Mouse (Mus musculus): Measurements from ENCODE around the gene Sox8. TPM values are rescaled to one million over a fixed set of nuclear protein-coding genes. Genes with fewer than 3 reads are reported as not detected.

Sox8 gene
- total and polyA plus RNA-seq, 3 experiments, result not detected

- Histone ChIP-seq H3K79me2 (ENCODE audit: control insufficient read depth, insufficient read depth, low read length, poor library complexity) (peaks cover 6% of the 10 kb centered on the region), H3K4me1 (ENCODE audit: control insufficient read depth in 1 of 2, insufficient read depth in 2 of 2, low read length in 2 of 2) (peaks cover 0 to 27% of the 10 kb centered on the region in 2 experiments; a peak in 3 of 4 replicates), H3K9ac (ENCODE audit: control insufficient read depth, low read depth, low read length, poor library complexity, severe bottlenecking) (peak overlapping the region; percentile 94), H3K27ac (ENCODE audit: control insufficient read depth, low read depth, low read length) (peak overlapping the region; percentile 68), H3K9me3 (replicated peaks; ENCODE audit: insufficient read depth, low read length) (no peaks in the 10 kb centered on the region), H3K36me3 (ENCODE audit: control insufficient read depth in 1 of 2, insufficient read depth in 2 of 2, low read length in 2 of 2) (peaks cover 0 to 15% of the 10 kb centered on the region in 2 experiments; a peak in 2 of 4 replicates), H3K4me3 (ENCODE audit: control insufficient read depth in 1 of 2, insufficient read depth in 1 of 2, low read depth in 2 of 2, low read length in 2 of 2) (peak overlapping the region; percentile 93 to 96), H3K27me3 (ENCODE audit: control insufficient read depth in 1 of 2, insufficient read depth in 2 of 2, low read length in 2 of 2) (no peaks in the 10 kb centered on the region)
- DNase-seq (ENCODE audit: low read depth, low spot score), result no peak
- TF ChIP-seq CHD2 (IDR thresholded peaks at IDR 0.05; ENCODE audit: low read length) (no peak), ZMIZ1 (IDR thresholded peaks at IDR 0.05; ENCODE audit: low read depth, low read length) (no peak), USF1 (IDR thresholded peaks at IDR 0.05; ENCODE audit: low read depth, low read length) (no peak), TCF12 (IDR thresholded peaks at IDR 0.05; ENCODE audit: low read depth, low read length) (no peak), ELF1 (IDR thresholded peaks at IDR 0.05; ENCODE audit: low read depth, low read length) (no peak), MAX (IDR thresholded peaks at IDR 0.05; ENCODE audit: low read length) (no peak), GATA1 (IDR thresholded peaks at IDR 0.05; ENCODE audit: low read depth, low read length) (no peak), NRF1 (IDR thresholded peaks at IDR 0.05; ENCODE audit: insufficient read depth, low read depth, low read length, poor library complexity, severe bottlenecking) (no peak), CHD1 (IDR thresholded peaks at IDR 0.05; ENCODE audit: low read depth, low read length) (no peak), HCFC1 (IDR thresholded peaks at IDR 0.05; ENCODE audit: low read depth, low read length) (no peak), KAT2A (conservative IDR thresholded peaks at IDR 0.05; ENCODE audit: low read depth, low read length) (no peak), EP300 (IDR thresholded peaks at IDR 0.05; ENCODE audit: low read depth in 1 of 2, low read length in 2 of 2) (no peak), GABPA (IDR thresholded peaks at IDR 0.05; ENCODE audit: low read depth, low read length) (no peak), MAZ (IDR thresholded peaks at IDR 0.05; ENCODE audit: low read depth, low read length) (no peak), TBP (IDR thresholded peaks at IDR 0.05; ENCODE audit: low read depth, low read length) (no peak), POLR2AphosphoS2 (IDR thresholded peaks at IDR 0.05; ENCODE audit: low read length) (no peak), RAD21 (IDR thresholded peaks at IDR 0.05; ENCODE audit: low read depth, low read length) (no peak), MAFK (IDR thresholded peaks at IDR 0.05; ENCODE audit: borderline replicate concordance, low read depth, low read length) (no peak)
Observed at GRCm38 (mm10) chr17:25579332-25580047, 9.0 kb upstream of the Sox8 start.

GRCm38 (mm10) chr17:25578920-25579319 is 8.4 kb upstream of the Sox8 start, which contains the start of gene Lmf1:
Gene Lmf1, plus strand, starts transcription at chr17:25579085.
- Histone ChIP-seq H3K9me3 (replicated peaks; ENCODE audit: insufficient read depth, low read length) (no peaks in the 10 kb centered on the region), H3K36me3 (ENCODE audit: control insufficient read depth in 1 of 2, insufficient read depth in 2 of 2, low read length in 2 of 2) (peaks cover 0 to 12% of the 10 kb centered on the region in 2 experiments; a peak in 2 of 4 replicates), H3K4me1 (ENCODE audit: control insufficient read depth in 1 of 2, insufficient read depth in 2 of 2, low read length in 2 of 2) (peaks cover 0 to 23% of the 10 kb centered on the region in 2 experiments; a peak in 2 of 4 replicates), H3K27me3 (ENCODE audit: control insufficient read depth in 1 of 2, insufficient read depth in 2 of 2, low read length in 2 of 2) (no peaks in the 10 kb centered on the region), H3K27ac (ENCODE audit: control insufficient read depth, low read depth, low read length) (peak within 1 kb of the TSS; percentile 68), H3K9ac (ENCODE audit: control insufficient read depth, low read depth, low read length, poor library complexity, severe bottlenecking) (peak within 1 kb of the TSS; percentile 94), H3K79me2 (ENCODE audit: control insufficient read depth, insufficient read depth, low read length, poor library complexity) (peaks cover 6% of the 10 kb centered on the region), H3K4me3 (ENCODE audit: control insufficient read depth in 1 of 2, insufficient read depth in 1 of 2, low read depth in 2 of 2, low read length in 2 of 2) (peak within 1 kb of the TSS; percentile 93 to 96)
- DNase-seq (ENCODE audit: low read depth, low spot score), result peak; percentile 98
- no peak for TF ChIP-seq ZNF384 (IDR thresholded peaks at IDR 0.05; ENCODE audit: low read depth, low read length)
- peak; percentile 85 for TF ChIP-seq SIN3A (IDR thresholded peaks at IDR 0.05; ENCODE audit: low read length)
- TF ChIP-seq JUND (IDR thresholded peaks at IDR 0.05; ENCODE audit: low read depth, low read length), result no peak
- peak; percentile 78 for TF ChIP-seq NRF1 (IDR thresholded peaks at IDR 0.05; ENCODE audit: insufficient read depth, low read depth, low read length, poor library complexity, severe bottlenecking)
- peak; percentile 80 for TF ChIP-seq NELFE (IDR thresholded peaks at IDR 0.05; ENCODE audit: low read depth, low read length)
- peak; percentile 73; the same call in 1 of the 2 replicates for TF ChIP-seq POLR2AphosphoS2 (IDR thresholded peaks at IDR 0.05; ENCODE audit: low read length)
- TF ChIP-seq MYC (IDR thresholded peaks at IDR 0.05; ENCODE audit: low read depth, low read length), result peak; percentile 76
- TF ChIP-seq USF1 (IDR thresholded peaks at IDR 0.05; ENCODE audit: low read depth, low read length), result peak; percentile 55
- no peak for TF ChIP-seq ZKSCAN1 (IDR thresholded peaks at IDR 0.05; ENCODE audit: low read depth, low read length)
- TF ChIP-seq SMC3 (IDR thresholded peaks at IDR 0.05; ENCODE audit: low read depth, low read length), result no peak
- TF ChIP-seq E2F4 (IDR thresholded peaks at IDR 0.05; ENCODE audit: borderline replicate concordance, low read depth, low read length), result no peak
- peak; percentile 82; the same call in 1 of the 2 replicates for TF ChIP-seq ZMIZ1 (IDR thresholded peaks at IDR 0.05; ENCODE audit: low read depth, low read length)
- no peak for TF ChIP-seq TAL1 (IDR thresholded peaks at IDR 0.05; ENCODE audit: low read length)
- TF ChIP-seq MXI1 (IDR thresholded peaks at IDR 0.05; ENCODE audit: low read depth, low read length), result peak; percentile 88; the same call in 1 of the 2 replicates
- TF ChIP-seq GABPA (IDR thresholded peaks at IDR 0.05; ENCODE audit: low read depth, low read length), result no peak
- no peak for TF ChIP-seq UBTF (IDR thresholded peaks at IDR 0.05; ENCODE audit: borderline replicate concordance, insufficient read depth, low read depth, low read length)
- no peak; the same call in 1 of the 2 replicates for TF ChIP-seq KAT2A (conservative IDR thresholded peaks at IDR 0.05; ENCODE audit: low read depth, low read length)
- TF ChIP-seq EP300 (IDR thresholded peaks at IDR 0.05; ENCODE audit: low read depth in 1 of 2, low read length in 2 of 2), result no peak
- TF ChIP-seq TCF12 (IDR thresholded peaks at IDR 0.05; ENCODE audit: low read depth, low read length), result peak; percentile 62
- TF ChIP-seq CHD2 (IDR thresholded peaks at IDR 0.05; ENCODE audit: low read length), result no peak
- peak; percentile 80 for TF ChIP-seq HCFC1 (IDR thresholded peaks at IDR 0.05; ENCODE audit: low read depth, low read length)
